Mouse (Mus musculus) liver, embryonic 11.5 days (tissue): Measurements from ENCODE around the gene Auts2. TPM values are rescaled to one million over a fixed set of nuclear protein-coding genes. Genes with fewer than 3 reads are reported as not detected.

Source experiments
- ATAC-seq: fragments of 200-750 bp; cut with Nextera tagmentation; replicated peaks from 2 replicates; pipeline ENCODE4 v1.8.0; 2017; ENCODE audit warnings: moderate number of reproducible peaks, mild to moderate bottlenecking, moderate TSS enrichment, moderate library complexity; ENCODE audit not compliant: low FRiP score
- DNase-seq: peaks from one replicate; pipeline ENCODE4 v3.0.0-alpha.2; 2017; ENCODE audit warnings: low spot score
- H3K27ac ChIP-seq: fragments of 300-500 bp; sonication (generic); 2 replicates; pipeline ENCODE4 v1.5.1; 2014; ENCODE audit warnings: mild to moderate bottlenecking, low read depth, low read length, control low read depth
- H3K27me3 ChIP-seq: fragments of 300-500 bp; sonication (generic); replicated peaks from 2 replicates; pipeline ENCODE4 v1.6.1; 2014; ENCODE audit warnings: low read length, mixed read lengths; ENCODE audit not compliant: control insufficient read depth, insufficient read depth
- H3K36me3 ChIP-seq: fragments of 300-500 bp; sonication (generic); 2 replicates; pipeline ENCODE4 v1.6.1; 2014; ENCODE audit warnings: mild to moderate bottlenecking, low read length, moderate library complexity, mixed read lengths; ENCODE audit not compliant: control insufficient read depth, insufficient read depth
- H3K4me1 ChIP-seq: fragments of 300-500 bp; sonication (generic); replicated peaks from 2 replicates; pipeline ENCODE4 v1.6.1; 2014; ENCODE audit warnings: low read length, mixed read lengths; ENCODE audit not compliant: control insufficient read depth, insufficient read depth
- H3K4me2 ChIP-seq: fragments of 300-500 bp; sonication (generic); 2 replicates; pipeline ENCODE4 v1.6.1; 2014; ENCODE audit warnings: mild to moderate bottlenecking, control low read depth, moderate library complexity
- H3K4me3 ChIP-seq: fragments of 300-500 bp; sonication (generic); 2 replicates; pipeline ENCODE4 v1.5.1; 2014; ENCODE audit warnings: low read depth, low read length, control low read depth
- H3K9ac ChIP-seq: fragments of 300-500 bp; sonication (generic); 2 replicates; pipeline ENCODE4 v1.6.1; 2014; ENCODE audit warnings: low read depth, low read length, control low read depth
- H3K9me3 ChIP-seq: fragments of 300-500 bp; sonication (generic); 2 replicates; pipeline ENCODE4 v1.6.1; 2016; ENCODE audit warnings: low read length, inconsistent platforms, mixed read lengths; ENCODE audit not compliant: control insufficient read depth
- WGBS: fragments of 180-500 bp; shearing (Covaris S2); extraction: QIAGEN DNeasy Blood & Tissue Kit; methylation state at CpG from one replicate; pipeline ENCODE4 v1.1.7; 2014; 5-methylcytosine and 5-hydroxymethylcytosine counted together
- polyA plus RNA-seq: library from polyadenylated mRNA; unstranded; fragments of >200 nt; fragmentation: Nextera tagmentation; extraction: Ambion mirVana; gene quantifications from 2 replicates; pipeline ENCODE4 v1.2.1, GENCODE M21; 2014

Gene Auts2
- polyA plus RNA-seq, 1 experiment from 2014 or later, result 13.8 TPM

DNA sequence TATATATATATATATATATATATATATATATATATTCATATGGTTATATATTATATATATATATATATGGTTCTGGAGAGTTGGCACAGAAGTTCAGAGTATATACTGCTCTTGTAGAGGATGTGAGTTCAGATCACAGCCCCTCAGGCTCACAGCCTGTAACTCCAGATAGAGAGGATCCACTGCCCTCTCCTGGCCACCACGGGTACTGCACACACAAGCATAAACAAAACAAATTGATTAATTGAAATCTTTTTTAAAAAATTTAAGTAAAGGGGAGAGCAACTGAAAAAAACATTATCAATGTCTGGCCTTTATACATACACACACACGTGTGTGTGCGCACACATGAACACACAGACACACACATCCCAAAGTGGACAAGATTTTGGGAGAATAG, 1120.4 kb downstream of the Auts2 start:
- Histone ChIP-seq H3K9ac (no peak overlapping the region), H3K27ac (no peak overlapping the region), H3K4me3 (no peak overlapping the region), H3K4me1 (no peaks in the 10 kb centered on the region), H3K4me2 (no peak overlapping the region), H3K9me3 (no peaks in the 10 kb centered on the region), H3K36me3 (no peaks in the 10 kb centered on the region), H3K27me3 (no peaks in the 10 kb centered on the region)
- ATAC-seq (no peak), DNase-seq (no peak)
- WGBS, result 80% methylated on average over 3 of the region's 3 CpGs

DNA sequence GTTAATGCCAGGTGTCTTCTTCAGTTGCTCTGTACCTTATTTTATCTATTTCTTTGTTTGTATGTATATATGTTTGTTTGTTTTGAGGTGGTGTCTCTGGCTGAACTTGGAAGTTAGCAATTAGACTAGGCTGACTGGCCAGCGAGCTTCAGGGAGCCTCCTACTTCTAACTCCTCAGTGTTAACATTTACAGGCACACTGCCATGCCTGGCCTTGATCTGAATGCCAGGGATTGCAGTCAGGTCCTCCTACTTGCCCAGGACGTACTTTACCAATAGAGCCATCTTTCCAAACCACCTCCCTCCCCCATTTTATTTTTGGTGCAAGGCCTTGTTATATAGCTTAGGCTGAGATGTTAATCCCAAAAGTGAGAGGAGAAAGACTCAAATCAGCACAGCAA, 1122.7 kb downstream of the Auts2 start:
- H3K27me3 ChIP-seq, result no peaks in the 10 kb centered on the region
- no peaks in the 10 kb centered on the region for H3K9me3 ChIP-seq
- no peak overlapping the region for H3K9ac ChIP-seq
- H3K27ac ChIP-seq, result no peak overlapping the region
- 75% methylated on average over 2 of the region's 2 CpGs for WGBS
- no peak overlapping the region for H3K4me2 ChIP-seq
- no peak overlapping the region for H3K4me3 ChIP-seq
- H3K36me3 ChIP-seq, result no peaks in the 10 kb centered on the region
- DNase-seq, result no peak
- ATAC-seq, result no peak
- H3K4me1 ChIP-seq, result no peaks in the 10 kb centered on the region

DNA sequence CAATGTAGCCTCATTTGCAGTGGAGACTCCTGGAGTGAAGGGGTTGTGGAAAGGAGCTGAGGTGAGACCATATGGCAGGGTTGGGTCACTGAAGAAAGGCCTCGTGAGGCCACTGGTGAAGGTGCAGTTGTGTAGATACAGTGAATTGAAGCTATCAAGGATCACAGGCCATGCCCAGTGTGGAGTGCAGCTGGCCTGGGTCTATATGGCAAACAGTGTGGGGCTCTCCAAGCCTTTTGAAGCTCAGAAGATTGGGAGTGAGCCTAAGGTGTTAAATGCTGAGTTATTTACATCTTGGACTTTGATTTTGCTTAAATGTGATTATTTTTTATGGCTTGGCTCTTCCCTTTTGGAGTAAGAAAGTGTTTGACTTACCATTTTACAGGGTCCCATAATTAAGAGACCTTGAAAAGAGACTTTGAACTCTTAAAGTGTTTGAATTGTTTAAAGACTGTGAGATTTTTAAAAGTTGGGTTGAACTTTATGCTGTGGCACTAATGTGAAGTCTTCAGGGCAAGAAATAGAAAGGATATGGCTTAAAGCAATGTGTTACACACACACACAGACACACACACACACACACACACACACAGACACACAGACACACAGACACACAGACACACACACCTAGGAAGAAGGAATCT, 1127.1 kb downstream of the Auts2 start:
- WGBS, result 62% methylated on average over 1 of the region's 1 CpGs
- no peaks in the 10 kb centered on the region for H3K4me1 ChIP-seq
- no peaks in the 10 kb centered on the region for H3K36me3 ChIP-seq
- no peak overlapping the region for H3K9ac ChIP-seq
- no peaks in the 10 kb centered on the region for H3K27me3 ChIP-seq
- no peak overlapping the region for H3K27ac ChIP-seq
- no peak overlapping the region for H3K4me2 ChIP-seq
- no peak overlapping the region for H3K4me3 ChIP-seq
- DNase-seq, result no peak
- no peak for ATAC-seq
- no peaks in the 10 kb centered on the region for H3K9me3 ChIP-seq

DNA sequence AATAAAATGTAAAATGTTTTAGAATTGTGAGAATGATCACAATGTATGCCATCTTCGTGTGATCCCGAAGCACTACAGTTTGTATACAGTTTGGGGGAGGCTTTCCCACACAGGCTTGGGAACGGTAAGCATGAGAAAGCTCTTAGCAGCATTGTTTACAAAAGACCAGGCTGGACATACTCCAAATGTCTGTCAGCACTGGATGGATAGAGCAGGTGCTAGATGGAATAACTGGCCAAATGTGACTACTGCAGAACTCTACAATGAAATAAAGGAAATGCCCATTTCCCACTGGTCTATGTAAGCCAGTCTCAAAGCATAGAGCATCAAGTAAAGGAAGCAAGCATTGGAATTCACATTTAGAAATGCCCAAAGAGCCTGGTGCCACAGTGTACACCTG, 1144.9 kb downstream of the Auts2 start:
- DNase-seq (no peak), ATAC-seq (no peak)
- WGBS, result 67% methylated on average over 3 of the region's 3 CpGs
- Histone ChIP-seq H3K4me1 (no peaks in the 10 kb centered on the region), H3K9ac (no peak overlapping the region), H3K4me3 (no peak overlapping the region), H3K27ac (no peak overlapping the region), H3K4me2 (no peak overlapping the region), H3K36me3 (no peaks in the 10 kb centered on the region), H3K27me3 (no peaks in the 10 kb centered on the region), H3K9me3 (no peaks in the 10 kb centered on the region)

DNA sequence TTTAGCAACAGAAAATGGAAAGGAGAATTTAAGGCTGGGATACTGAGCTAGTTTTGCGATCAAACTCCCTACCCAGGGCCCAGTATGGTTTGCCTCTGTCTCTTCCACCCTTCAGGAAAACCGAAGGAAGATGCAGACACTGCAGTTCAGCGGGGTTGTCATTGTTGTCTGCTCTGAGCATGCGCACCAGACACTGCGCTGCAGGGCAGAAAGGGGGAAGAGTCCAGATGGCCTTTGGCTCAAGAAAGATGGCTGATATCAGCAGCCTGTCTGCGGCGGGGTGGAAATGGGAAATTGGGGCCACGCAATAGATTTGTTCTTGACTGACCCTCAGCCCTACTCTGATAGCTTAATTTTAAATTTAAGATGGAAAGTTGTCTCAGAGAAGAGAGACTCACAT, 1147.4 kb downstream of the Auts2 start:
- no peak overlapping the region for H3K4me3 ChIP-seq
- no peaks in the 10 kb centered on the region for H3K4me1 ChIP-seq
- H3K27ac ChIP-seq, result no peak overlapping the region
- no peak overlapping the region for H3K4me2 ChIP-seq
- DNase-seq (no peak), ATAC-seq (no peak)
- no peaks in the 10 kb centered on the region for H3K27me3 ChIP-seq
- no peaks in the 10 kb centered on the region for H3K36me3 ChIP-seq
- H3K9me3 ChIP-seq, result no peaks in the 10 kb centered on the region
- H3K9ac ChIP-seq, result no peak overlapping the region
- 67% methylated on average over 8 of the region's 8 CpGs for WGBS
